Mouse (Mus musculus) adrenal gland, postnatal 25 days (tissue): ENCODE measurements around the gene Tmod1. TPM values are rescaled to one million over a fixed set of nuclear protein-coding genes. Genes with fewer than 3 reads are reported as not detected.
A peak's percentile ranks its signal among the peaks of the same experiment; 100 is the strongest.

Experiments used
- DNase-seq: peaks from one replicate; pipeline ENCODE4 v3.0.0; 2021; ENCODE audit warnings: mixed read lengths
- total RNA-seq: library from RNA; stranded (reverse); gene quantifications from 2 replicates; pipeline ENCODE4 v1.2.3, GENCODE M21; 2021

The Tmod1 gene
- total RNA-seq, 1 experiment from 2014 or later, result 2.1 TPM

- DNase-seq, result no peak
Observed at GRCm38 (mm10) chr4:46131791-46132190, 93.1 kb downstream of the Tmod1 start.

- DNase-seq, result no peak
Observed at GRCm38 (mm10) chr4:46137629-46138286, 99.0 kb downstream of the Tmod1 start.

- peak; percentile 93 for DNase-seq
Observed at GRCm38 (mm10) chr4:46138287-46139222, 99.8 kb downstream of the Tmod1 start, which contains the start of the genes Ncbp1 and Tstd2. Ncbp1 (plus strand) TSS chr4:46138613. Tstd2 (minus strand) TSS chr4:46138694.

GRCm38 (mm10) chr4:46144323-46144722 lies 105.6 kb downstream of the Tmod1 start:
- DNase-seq, result no peak

- no peak for DNase-seq
Observed at GRCm38 (mm10) chr4:46146881-46147280, 108.1 kb downstream of the Tmod1 start.

GRCm38 (mm10) chr4:46151903-46152544 lies 113.3 kb downstream of the Tmod1 start:
- no peak for DNase-seq

- no peak for DNase-seq
Observed at GRCm38 (mm10) chr4:46164027-46164426, 125.3 kb downstream of the Tmod1 start.

Other genes starting within 250 kb of the Tmod1 start
- gene Aldh1b1, start 239.9 kb upstream of the Tmod1 start, total RNA-seq, result 32.9 and 42.0 TPM in 2 replicates
- gene Igfbpl1, start 212.0 kb upstream of the Tmod1 start, total RNA-seq, result not detected in 2 replicates
- gene Stra6l, start 190.3 kb upstream of the Tmod1 start, total RNA-seq, result 0.24 and 1.0 TPM in 2 replicates
- 0.18 and 0.38 TPM in 2 replicates for gene Ccdc180, start 148.6 kb upstream of the Tmod1 start, total RNA-seq
- gene Tdrd7, start 73.6 kb upstream of the Tmod1 start, total RNA-seq, result 24.9 and 31.2 TPM in 2 replicates
- gene Ncbp1, start 99.7 kb downstream of the Tmod1 start, total RNA-seq, result 49.4 and 51.9 TPM in 2 replicates
- 32.7 and 34.7 TPM in 2 replicates for gene Tstd2, start 99.8 kb downstream of the Tmod1 start, total RNA-seq
- gene Xpa, start 157.4 kb downstream of the Tmod1 start, total RNA-seq, result 25.5 and 26.4 TPM in 2 replicates